Mouse (Mus musculus): ENCODE results near the gene Fam13a.

Gene Fam13a

GRCm38 (mm10) chr6:59024164-59024724, at the start of gene Fam13a:
Gene Fam13a (minus strand): TSS chr6:59024549.
- DNase-seq (ENCODE audit: low spot score): peak; percentile 55

- DNase-seq (ENCODE audit: low spot score): no peak
Observed at GRCm38 (mm10) chr6:59072096-59073060, 48.0 kb upstream of the Fam13a start.

GRCm38 (mm10) chr6:59071691-59072090, 47.3 kb upstream of the Fam13a start:
- DNase-seq (ENCODE audit: low spot score): no peak

GRCm38 (mm10) chr6:59068187-59068586, 43.8 kb upstream of the Fam13a start:
- no peak for DNase-seq (ENCODE audit: low spot score)

GRCm38 (mm10) chr6:59064440-59064839, 40.1 kb upstream of the Fam13a start:
- DNase-seq (ENCODE audit: low spot score): no peak

GRCm38 (mm10) chr6:59053232-59053631, 28.9 kb upstream of the Fam13a start:
- no peak for DNase-seq (ENCODE audit: low spot score)

GRCm38 (mm10) chr6:59039719-59040118, 15.4 kb upstream of the Fam13a start:
- no peak for DNase-seq (ENCODE audit: low spot score)

- DNase-seq (ENCODE audit: low spot score): no peak
Observed at GRCm38 (mm10) chr6:59032748-59033147, 8.4 kb upstream of the Fam13a start.

GRCm38 (mm10) chr6:59031539-59031938, 7.2 kb upstream of the Fam13a start:
- no peak for DNase-seq (ENCODE audit: low spot score)

- no peak for DNase-seq (ENCODE audit: low spot score)
Observed at GRCm38 (mm10) chr6:59030667-59031066, 6.3 kb upstream of the Fam13a start.

GRCm38 (mm10) chr6:59030037-59030436, 5.7 kb upstream of the Fam13a start:
- DNase-seq (ENCODE audit: low spot score): no peak

GRCm38 (mm10) chr6:59028871-59029270, 4.5 kb upstream of the Fam13a start:
- no peak for DNase-seq (ENCODE audit: low spot score)

GRCm38 (mm10) chr6:59024806-59025205, 457 bp upstream of the Fam13a start:
- no peak for DNase-seq (ENCODE audit: low spot score)

GRCm38 (mm10) chr6:59023455-59024163, 740 bp downstream of the Fam13a start:
- no peak for DNase-seq (ENCODE audit: low spot score)

- no peak for DNase-seq (ENCODE audit: low spot score)
Observed at GRCm38 (mm10) chr6:59022621-59023020, 1.7 kb downstream of the Fam13a start.

GRCm38 (mm10) chr6:59020346-59020745, 4.0 kb downstream of the Fam13a start:
- peak; percentile 26 for DNase-seq (ENCODE audit: low spot score)

- DNase-seq (ENCODE audit: low spot score): no peak
Observed at GRCm38 (mm10) chr6:59019847-59020246, 4.5 kb downstream of the Fam13a start.

- no peak for DNase-seq (ENCODE audit: low spot score)
Observed at GRCm38 (mm10) chr6:59016336-59016832, 8.0 kb downstream of the Fam13a start.

- no peak for DNase-seq (ENCODE audit: low spot score)
Observed at GRCm38 (mm10) chr6:59014760-59015159, 9.6 kb downstream of the Fam13a start.

- no peak for DNase-seq (ENCODE audit: low spot score)
Observed at GRCm38 (mm10) chr6:59014088-59014759, 10.1 kb downstream of the Fam13a start.

- no peak for DNase-seq (ENCODE audit: low spot score)
Observed at GRCm38 (mm10) chr6:59010792-59011191, 13.6 kb downstream of the Fam13a start.

GRCm38 (mm10) chr6:59004630-59005029, 19.7 kb downstream of the Fam13a start:
- no peak for DNase-seq (ENCODE audit: low spot score)
